Mouse (Mus musculus) myocyte (in vitro differentiated cells): ENCODE measurements around the gene Klk1b22.

Experiments used
- E2F4 ChIP-seq: IDR thresholded peaks from one replicate; pipeline ENCODE4 v1.6.1; 2011; ENCODE audit warnings: mild to moderate bottlenecking, control low read depth, moderate library complexity; ENCODE audit not compliant: insufficient read depth
- MAX ChIP-seq: IDR thresholded peaks from one replicate; pipeline ENCODE4 v1.6.1; 2011; ENCODE audit warnings: low read depth, mild to moderate bottlenecking, control low read depth
- MYOG ChIP-seq, 3 experiments: IDR thresholded peaks; one replicate each; pipeline ENCODE4 v1.6.1; 2011; ENCODE audit warnings: control low read depth in 2 of 3, low read depth in 2 of 3, mild to moderate bottlenecking in 2 of 3; ENCODE audit not compliant: insufficient read length in 2 of 3, control insufficient read depth in 1 of 3, insufficient read depth in 1 of 3
- POLR2A ChIP-seq: IDR thresholded peaks from one replicate; pipeline ENCODE4 v1.6.1; 2011; ENCODE audit warnings: low read depth, mild to moderate bottlenecking, control low read depth, moderate library complexity; ENCODE audit not compliant: insufficient read length
- POLR2AphosphoS2 ChIP-seq: IDR thresholded peaks from one replicate; pipeline ENCODE4 v1.6.1; 2011; ENCODE audit warnings: low read depth, control low read depth; ENCODE audit not compliant: insufficient read length
- USF1 ChIP-seq: IDR thresholded peaks from one replicate; pipeline ENCODE4 v1.6.1; 2011; ENCODE audit warnings: low read depth, mild to moderate bottlenecking, control low read depth, moderate library complexity

DNA sequence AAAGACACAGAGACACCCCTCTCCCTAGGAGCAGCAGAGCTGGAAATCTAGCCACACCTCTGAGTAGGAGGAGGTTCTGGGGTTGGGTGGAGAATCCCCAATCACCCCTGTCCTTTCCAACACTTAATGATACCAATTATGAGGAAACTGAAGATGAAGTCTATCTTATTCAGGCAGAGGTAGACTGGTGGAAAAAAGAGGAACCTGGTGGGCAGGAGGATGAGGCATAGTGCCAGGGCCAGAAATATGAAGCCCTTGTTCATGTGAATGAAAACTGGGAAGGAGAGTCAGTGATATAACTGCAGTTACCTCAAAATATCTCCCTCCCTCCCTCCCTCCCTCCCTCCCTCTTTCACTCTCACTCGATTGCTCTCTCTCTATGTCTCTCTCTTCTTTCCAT is 34.8 kb upstream of the Klk1b22 start:
- no peak for TF ChIP-seq POLR2AphosphoS2
- TF ChIP-seq POLR2A = no peak
- TF ChIP-seq MAX = no peak
- TF ChIP-seq MYOG (IDR thresholded peaks at IDR 0.05; ENCODE audit: control insufficient read depth in 1 of 3, insufficient read depth in 1 of 3, insufficient read length in 2 of 3, low read depth in 2 of 3) = no peak
- TF ChIP-seq USF1 = no peak
- TF ChIP-seq E2F4 = no peak
